Mouse (Mus musculus) liver, embryonic 13.5 days (tissue): Measurements from ENCODE around the gene Syn1. TPM values are rescaled to one million over a fixed set of nuclear protein-coding genes. Genes with fewer than 3 reads are reported as not detected.

Experiments used
- ATAC-seq: fragments of 200-750 bp; cut with Nextera tagmentation; 2 replicates; pipeline ENCODE4 v1.8.0; 2017; ENCODE audit warnings: low read depth, mild to moderate bottlenecking, moderate number of reproducible peaks, moderate library complexity
- DNase-seq: peaks from one replicate; pipeline ENCODE4 v3.0.0; 2022
- H3K27ac ChIP-seq: fragments of 300-500 bp; sonication (generic); 2 replicates; pipeline ENCODE4 v1.5.1; 2015; ENCODE audit warnings: moderate library complexity, mild to moderate bottlenecking, inconsistent platforms
- H3K27me3 ChIP-seq: fragments of 300-500 bp; sonication (generic); 2 replicates; pipeline ENCODE4 v1.6.1; 2015; ENCODE audit warnings: mild to moderate bottlenecking, inconsistent platforms
- H3K36me3 ChIP-seq: fragments of 300-500 bp; sonication (generic); 2 replicates; pipeline ENCODE4 v1.6.1; 2015; ENCODE audit warnings: mild to moderate bottlenecking, inconsistent platforms
- H3K4me1 ChIP-seq: fragments of 300-500 bp; sonication (generic); replicated peaks from 2 replicates; pipeline ENCODE4 v1.6.1; 2015; ENCODE audit warnings: inconsistent platforms
- H3K4me2 ChIP-seq: fragments of 300-500 bp; sonication (generic); 2 replicates; pipeline ENCODE4 v1.6.1; 2015; ENCODE audit warnings: inconsistent platforms, mild to moderate bottlenecking, moderate library complexity
- H3K4me3 ChIP-seq: fragments of 300-500 bp; sonication (generic); replicated peaks from 2 replicates; pipeline ENCODE4 v1.5.1; 2015; ENCODE audit warnings: mild to moderate bottlenecking, inconsistent platforms
- H3K9ac ChIP-seq: fragments of 300-500 bp; sonication (generic); 2 replicates; pipeline ENCODE4 v1.6.1; 2015; ENCODE audit warnings: mild to moderate bottlenecking, inconsistent platforms
- H3K9me3 ChIP-seq: fragments of 300-500 bp; sonication (generic); replicated peaks from 2 replicates; pipeline ENCODE4 v1.6.1; 2016; ENCODE audit warnings: inconsistent platforms
- WGBS: fragments of 180-500 bp; shearing (Covaris S2); methylation state at CpG from one replicate; pipeline ENCODE4 v1.1.7; 2015; ENCODE audit not compliant: insufficient replicate concordance; 5-methylcytosine and 5-hydroxymethylcytosine counted together
- polyA plus RNA-seq: library from polyadenylated mRNA; unstranded; fragments of >200 nt; fragmentation: Nextera tagmentation; extraction: Ambion mirVana; gene quantifications from 2 replicates; pipeline ENCODE4 v1.2.1, GENCODE M21; 2015

Syn1 gene
- polyA plus RNA-seq = 0.03 and 0.12 TPM in 2 replicates

- 13% methylated on average over 36 of the region's 44 CpGs for WGBS
- H3K9me3 ChIP-seq = no peaks in the 10 kb centered on the region
- H3K9ac ChIP-seq = no peak within 1 kb of the TSS
Measured at GRCm38 (mm10) chrX:20920844-20921364, at the start of gene Syn1. TSS of gene Syn1 (minus strand) at chrX:20921004.

GRCm38 (mm10) chrX:20961477-20962378, 40.9 kb upstream of the Syn1 start, which contains the start of gene Uxt:
TSS of gene Uxt (minus strand) at chrX:20962017.
- H3K4me1 ChIP-seq = peaks cover 5% of the 10 kb centered on the region
- peak within 1 kb of the TSS; percentile 64 for H3K9ac ChIP-seq
- peak within 1 kb of the TSS; percentile 88 for H3K27ac ChIP-seq
- peak; percentile 86 for DNase-seq
- H3K9me3 ChIP-seq = no peaks in the 10 kb centered on the region
- H3K36me3 ChIP-seq = peaks cover 7% of the 10 kb centered on the region; the same call in 1 of the 2 replicates
- H3K4me2 ChIP-seq = peak within 1 kb of the TSS; percentile 68
- H3K27me3 ChIP-seq = no peaks in the 10 kb centered on the region
- peak; percentile 95 for ATAC-seq
- 15% methylated on average over 57 of the region's 57 CpGs for WGBS
- peak within 1 kb of the TSS; percentile 65 for H3K4me3 ChIP-seq

More at GRCm38 (mm10) chrX:20920844-20921364, at the start of gene Syn1:
- peak within 1 kb of the TSS; percentile 64 for H3K4me2 ChIP-seq
- no peaks in the 10 kb centered on the region for H3K36me3 ChIP-seq
- peaks cover 41% of the 10 kb centered on the region for H3K27me3 ChIP-seq
- ATAC-seq (peak; percentile 62), DNase-seq (peak; percentile 37)
- no peak within 1 kb of the TSS for H3K27ac ChIP-seq
- peak within 1 kb of the TSS; percentile 43 for H3K4me3 ChIP-seq
- no peaks in the 10 kb centered on the region for H3K4me1 ChIP-seq

GRCm38 (mm10) chrX:20950191-20950880, 29.5 kb upstream of the Syn1 start, which contains the start of gene Elk1:
TSS of gene Elk1 (minus strand) at chrX:20950608.
- Histone ChIP-seq H3K4me2 (peak within 1 kb of the TSS; percentile 70), H3K4me3 (peak within 1 kb of the TSS; percentile 66), H3K36me3 (no peaks in the 10 kb centered on the region), H3K4me1 (peaks cover 6% of the 10 kb centered on the region; the same call in 1 of the 2 replicates), H3K27ac (no peak within 1 kb of the TSS; the same call in 1 of the 2 replicates), H3K9ac (peak within 1 kb of the TSS; percentile 69), H3K27me3 (no peaks in the 10 kb centered on the region), H3K9me3 (no peaks in the 10 kb centered on the region)
- DNase-seq (peak; percentile 78), ATAC-seq (peak; percentile 96)
- WGBS = 9% methylated on average over 29 of the region's 30 CpGs

GRCm38 (mm10) chrX:20946055-20946454, 25.3 kb upstream of the Syn1 start:
- peaks cover 6% of the 10 kb centered on the region; the same call in 1 of the 2 replicates for H3K4me1 ChIP-seq
- no peak for DNase-seq
- no peak overlapping the region for H3K27ac ChIP-seq
- H3K4me3 ChIP-seq = no peak overlapping the region
- no peaks in the 10 kb centered on the region for H3K9me3 ChIP-seq
- ATAC-seq = no peak
- WGBS = 15% methylated on average over 4 of the region's 4 CpGs
- H3K9ac ChIP-seq = no peak overlapping the region
- H3K4me2 ChIP-seq = no peak overlapping the region
- no peaks in the 10 kb centered on the region for H3K27me3 ChIP-seq
- no peaks in the 10 kb centered on the region for H3K36me3 ChIP-seq

- H3K4me3 ChIP-seq = no peak overlapping the region
- DNase-seq = no peak
- no peaks in the 10 kb centered on the region for H3K27me3 ChIP-seq
- no peak overlapping the region for H3K27ac ChIP-seq
- no peak overlapping the region for H3K9ac ChIP-seq
- no peak for ATAC-seq
- no peaks in the 10 kb centered on the region for H3K36me3 ChIP-seq
- 26% methylated on average over 1 of the region's 1 CpGs for WGBS
- H3K4me1 ChIP-seq = no peaks in the 10 kb centered on the region
- H3K4me2 ChIP-seq = no peak overlapping the region
- H3K9me3 ChIP-seq = no peaks in the 10 kb centered on the region
Measured at GRCm38 (mm10) chrX:20931963-20932362, 11.2 kb upstream of the Syn1 start.

- ATAC-seq (no peak), DNase-seq (no peak)
- no peaks in the 10 kb centered on the region for H3K9me3 ChIP-seq
Measured at GRCm38 (mm10) chrX:20931364-20931763, 10.6 kb upstream of the Syn1 start, which contains the start of gene Cfp. TSS of gene Cfp (minus strand) at chrX:20931555.

GRCm38 (mm10) chrX:20929859-20930258, 9.1 kb upstream of the Syn1 start:
- H3K4me1 ChIP-seq = no peaks in the 10 kb centered on the region
- H3K36me3 ChIP-seq = no peaks in the 10 kb centered on the region
- no peak for ATAC-seq
- H3K9me3 ChIP-seq = no peaks in the 10 kb centered on the region
- WGBS = 28% methylated on average over 1 of the region's 1 CpGs
- H3K4me3 ChIP-seq = no peak overlapping the region
- no peak overlapping the region for H3K27ac ChIP-seq
- no peak for DNase-seq
- H3K9ac ChIP-seq = no peak overlapping the region
- H3K27me3 ChIP-seq = no peaks in the 10 kb centered on the region
- no peak overlapping the region for H3K4me2 ChIP-seq

More at GRCm38 (mm10) chrX:20931364-20931763, 10.6 kb upstream of the Syn1 start, which contains the start of gene Cfp:
- Histone ChIP-seq H3K4me2 (no peak within 1 kb of the TSS), H3K27ac (no peak within 1 kb of the TSS), H3K36me3 (no peaks in the 10 kb centered on the region), H3K9ac (no peak within 1 kb of the TSS), H3K4me1 (no peaks in the 10 kb centered on the region), H3K4me3 (no peak within 1 kb of the TSS), H3K27me3 (no peaks in the 10 kb centered on the region)
- WGBS = 50% methylated on average over 1 of the region's 1 CpGs

- DNase-seq (no peak), ATAC-seq (no peak)
- Histone ChIP-seq H3K9ac (no peak overlapping the region), H3K4me2 (no peak overlapping the region), H3K36me3 (no peaks in the 10 kb centered on the region), H3K4me1 (no peaks in the 10 kb centered on the region), H3K27ac (no peak overlapping the region), H3K4me3 (no peak overlapping the region), H3K9me3 (no peaks in the 10 kb centered on the region), H3K27me3 (peaks cover 23% of the 10 kb centered on the region)
Measured at GRCm38 (mm10) chrX:20924976-20925375, 4.2 kb upstream of the Syn1 start.

- 60% methylated on average over 1 of the region's 1 CpGs for WGBS
- H3K27me3 ChIP-seq = peaks cover 38% of the 10 kb centered on the region
- ATAC-seq = no peak
Measured at GRCm38 (mm10) chrX:20923506-20923905, 2.7 kb upstream of the Syn1 start.

GRCm38 (mm10) chrX:20921366-20921765, 562 bp upstream of the Syn1 start:
- H3K4me2 ChIP-seq = peak overlapping the region; percentile 64; the same call in 1 of the 2 replicates
- no peak overlapping the region for H3K27ac ChIP-seq
- no peak overlapping the region for H3K9ac ChIP-seq
- H3K36me3 ChIP-seq = no peaks in the 10 kb centered on the region
- H3K4me1 ChIP-seq = no peaks in the 10 kb centered on the region
- H3K4me3 ChIP-seq = no peak overlapping the region
- 32% methylated on average over 5 of the region's 5 CpGs for WGBS
- DNase-seq = no peak
- no peaks in the 10 kb centered on the region for H3K9me3 ChIP-seq
- ATAC-seq = no peak
- H3K27me3 ChIP-seq = peaks cover 41% of the 10 kb centered on the region

More at GRCm38 (mm10) chrX:20923506-20923905, 2.7 kb upstream of the Syn1 start:
- Histone ChIP-seq H3K4me3 (no peak overlapping the region), H3K27ac (no peak overlapping the region), H3K4me1 (no peaks in the 10 kb centered on the region), H3K4me2 (no peak overlapping the region), H3K9me3 (no peaks in the 10 kb centered on the region), H3K9ac (no peak overlapping the region), H3K36me3 (no peaks in the 10 kb centered on the region)
- DNase-seq = no peak
